Mouse (Mus musculus) CD4-positive, CD25-positive, alpha-beta regulatory T cell, adult 4 months (primary cell): ENCODE measurements around the gene Parva. TPM values are rescaled to one million over a fixed set of nuclear protein-coding genes. Genes with fewer than 3 reads are reported as not detected.

Source experiments
- ATAC-seq: one replicate; pipeline ENCODE4 v1.8.0; 2017
- polyA plus RNA-seq, 2 experiments: library from polyadenylated mRNA; unstranded; fragments of 100-300 nt; shearing (Covaris generic); gene quantifications; one replicate each; pipeline ENCODE4 v1.2.1; 2017

Parva gene
- polyA plus RNA-seq, 2 experiments from 2014 or later: not detected

GRCm38 (mm10) chr7:112426811-112427210, 494 bp upstream of the Parva start:
- no peak for ATAC-seq

GRCm38 (mm10) chr7:112428158-112428535, 842 bp downstream of the Parva start:
- ATAC-seq: no peak

- ATAC-seq: no peak
Measured at GRCm38 (mm10) chr7:112439846-112440245, 12.5 kb downstream of the Parva start.

- ATAC-seq: no peak
Measured at GRCm38 (mm10) chr7:112444152-112444984, 17.1 kb downstream of the Parva start.

- no peak for ATAC-seq
Measured at GRCm38 (mm10) chr7:112444985-112445367, 17.7 kb downstream of the Parva start.

- ATAC-seq: no peak
Measured at GRCm38 (mm10) chr7:112446498-112446897, 19.2 kb downstream of the Parva start.

GRCm38 (mm10) chr7:112449954-112450700, 22.8 kb downstream of the Parva start:
- no peak for ATAC-seq

GRCm38 (mm10) chr7:112452471-112452870, 25.2 kb downstream of the Parva start:
- ATAC-seq: no peak

- ATAC-seq: no peak
Measured at GRCm38 (mm10) chr7:112453805-112454214, 26.5 kb downstream of the Parva start.

GRCm38 (mm10) chr7:112454380-112454779, 27.1 kb downstream of the Parva start:
- no peak for ATAC-seq

- ATAC-seq: no peak
Measured at GRCm38 (mm10) chr7:112454951-112455350, 27.6 kb downstream of the Parva start.

GRCm38 (mm10) chr7:112455566-112456110, 28.3 kb downstream of the Parva start:
- ATAC-seq: no peak

GRCm38 (mm10) chr7:112457373-112457772, 30.1 kb downstream of the Parva start:
- ATAC-seq: no peak

- no peak for ATAC-seq
Measured at GRCm38 (mm10) chr7:112457920-112458319, 30.6 kb downstream of the Parva start.

GRCm38 (mm10) chr7:112458440-112458839, 31.1 kb downstream of the Parva start:
- ATAC-seq: no peak

- no peak for ATAC-seq
Measured at GRCm38 (mm10) chr7:112463074-112463473, 35.8 kb downstream of the Parva start.

- ATAC-seq: no peak
Measured at GRCm38 (mm10) chr7:112465920-112466319, 38.6 kb downstream of the Parva start.

GRCm38 (mm10) chr7:112466786-112467185, 39.5 kb downstream of the Parva start:
- ATAC-seq: no peak

- no peak for ATAC-seq
Measured at GRCm38 (mm10) chr7:112467687-112468111, 40.4 kb downstream of the Parva start.

- ATAC-seq: no peak
Measured at GRCm38 (mm10) chr7:112469817-112470216, 42.5 kb downstream of the Parva start.

- no peak for ATAC-seq
Measured at GRCm38 (mm10) chr7:112471316-112471715, 44.0 kb downstream of the Parva start.

- ATAC-seq: no peak
Measured at GRCm38 (mm10) chr7:112472024-112472707, 44.9 kb downstream of the Parva start.

- ATAC-seq: no peak
Measured at GRCm38 (mm10) chr7:112472708-112473281, 45.5 kb downstream of the Parva start.
